Mouse (Mus musculus): ENCODE data around the gene Fgfr2.

The Fgfr2 gene

GRCm38 (mm10) chr7:132384736-132385455, 738.3 kb downstream of the Fgfr2 start:
- no peak for DNase-seq

GRCm38 (mm10) chr7:132380634-132381336, 742.4 kb downstream of the Fgfr2 start:
- no peak for DNase-seq

- no peak for DNase-seq
These were observed 745.2 kb downstream of the Fgfr2 start for GRCm38 (mm10) chr7:132377913-132378312.

- no peak for DNase-seq
These were observed 749.4 kb downstream of the Fgfr2 start for GRCm38 (mm10) chr7:132373594-132374378.

GRCm38 (mm10) chr7:132372752-132373513, 750.2 kb downstream of the Fgfr2 start:
- no peak for DNase-seq

GRCm38 (mm10) chr7:132371832-132372231, 751.3 kb downstream of the Fgfr2 start:
- DNase-seq: no peak

GRCm38 (mm10) chr7:132369784-132370183, 753.4 kb downstream of the Fgfr2 start:
- no peak for DNase-seq

- DNase-seq: no peak
These were observed 754.3 kb downstream of the Fgfr2 start for GRCm38 (mm10) chr7:132368859-132369258.

- DNase-seq: no peak
These were observed 755.8 kb downstream of the Fgfr2 start for GRCm38 (mm10) chr7:132367344-132367743.

- DNase-seq: no peak
These were observed 757.3 kb downstream of the Fgfr2 start for GRCm38 (mm10) chr7:132365703-132366384.

- no peak for DNase-seq
These were observed 758.0 kb downstream of the Fgfr2 start for GRCm38 (mm10) chr7:132365111-132365510.

- no peak for DNase-seq
These were observed 758.6 kb downstream of the Fgfr2 start for GRCm38 (mm10) chr7:132364506-132364905.

GRCm38 (mm10) chr7:132360336-132360735, 762.8 kb downstream of the Fgfr2 start:
- DNase-seq: no peak

- no peak for DNase-seq
These were observed 764.4 kb downstream of the Fgfr2 start for GRCm38 (mm10) chr7:132358709-132359108.

- no peak for DNase-seq
These were observed 764.9 kb downstream of the Fgfr2 start for GRCm38 (mm10) chr7:132358250-132358649.

- DNase-seq: no peak
These were observed 765.3 kb downstream of the Fgfr2 start for GRCm38 (mm10) chr7:132357841-132358237.

GRCm38 (mm10) chr7:132356881-132357840, 766.0 kb downstream of the Fgfr2 start:
- no peak for DNase-seq

- peak; percentile 44 for DNase-seq
These were observed 767.0 kb downstream of the Fgfr2 start for GRCm38 (mm10) chr7:132356185-132356584.

GRCm38 (mm10) chr7:132355767-132356166, 767.4 kb downstream of the Fgfr2 start:
- DNase-seq: no peak

GRCm38 (mm10) chr7:132349075-132349572, 774.0 kb downstream of the Fgfr2 start:
- no peak for DNase-seq

All from right cerebral cortex, adult 18-20 months (tissue).